ENCODE assay signal across 19 mouse cellular contexts in the genomic region with DNA sequence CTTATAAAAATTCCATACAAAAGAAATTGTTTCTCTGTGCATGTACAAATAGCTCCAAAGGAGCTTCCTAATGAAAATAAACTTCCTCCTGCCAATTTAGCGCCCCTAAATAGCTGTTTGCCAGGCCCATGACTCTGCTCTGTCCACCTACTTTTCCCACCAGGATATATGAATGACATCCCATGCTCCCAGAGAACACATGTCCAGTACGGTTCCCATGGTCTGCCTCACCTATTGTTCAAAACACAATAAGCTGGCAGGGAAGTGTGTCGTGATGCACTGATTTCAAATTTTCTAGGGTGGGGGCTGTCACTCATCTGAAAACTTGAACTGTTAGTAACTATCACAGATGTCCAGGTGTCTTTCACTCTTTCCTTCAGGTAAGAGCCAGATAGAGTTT.
DNase-seq lines count a peak whose midpoint lies in the region; ATAC-seq and TF ChIP-seq lines count a peak whose summit lies in the region.
"Had no signal": no experiment of that assay in that cellular context is flagged by ENCODE, and none has a peak within 500 bp of the region (broad histone marks: within the 10 kb centered on the region; RNA-seq: fewer than 3 reads in every experiment).

No protein-coding gene starts in this region.

- TF ChIP-seq POLR2A in kidney, adult 2 months (IDR thresholded peaks at IDR 0.05; ENCODE audit: low read depth, low read length) = no peak
- no peak for TF ChIP-seq POLR2A in lung, adult 2 months (IDR thresholded peaks at IDR 0.05; ENCODE audit: borderline replicate concordance, extremely low read depth, low read depth, low read length)

- H3K4me1 ChIP-seq in kidney, adult 2 months (ENCODE audit: control insufficient read depth, insufficient read depth, low read length) = no peaks in the 10 kb centered on the region
- no peaks in the 10 kb centered on the region for H3K4me1 ChIP-seq in kidney, embryonic 15.5 days
- no peaks in the 10 kb centered on the region for H3K4me1 ChIP-seq in lung, embryonic 14.5 days (ENCODE audit: insufficient read depth)
- no peaks in the 10 kb centered on the region for H3K4me1 ChIP-seq in lung, adult 2 months (ENCODE audit: control insufficient read depth, insufficient read depth, low read length)
- no peaks in the 10 kb centered on the region for H3K4me1 ChIP-seq in heart, embryonic 15.5 days (replicated peaks)
- H3K4me1 ChIP-seq: embryonic facial prominence, embryonic 15.5 days; hindbrain, embryonic 15.5 days; limb, embryonic 10.5 days; liver, embryonic 15.5 days; midbrain, embryonic 15.5 days; neural tube, embryonic 12.5 days had no signal

- no peaks in the 10 kb centered on the region for H3K36me3 ChIP-seq in kidney, adult 2 months (ENCODE audit: control insufficient read depth, insufficient read depth, low read length)
- H3K36me3 ChIP-seq in kidney, embryonic 15.5 days = no peaks in the 10 kb centered on the region
- no peaks in the 10 kb centered on the region for H3K36me3 ChIP-seq in lung, embryonic 14.5 days (ENCODE audit: insufficient read depth)
- no peaks in the 10 kb centered on the region for H3K36me3 ChIP-seq in heart, embryonic 15.5 days
- H3K36me3 ChIP-seq: embryonic facial prominence, embryonic 15.5 days; hindbrain, embryonic 15.5 days; limb, embryonic 10.5 days; liver, embryonic 15.5 days; midbrain, embryonic 15.5 days; neural tube, embryonic 12.5 days had no signal

- 75% methylated on average over 3 of the region's 3 CpGs for WGBS in kidney, adult 2 months
- WGBS in kidney, embryonic 15.5 days = 80% methylated on average over 3 of the region's 3 CpGs
- 83% methylated on average over 3 of the region's 3 CpGs for WGBS in lung, embryonic 14.5 days
- WGBS in lung, adult 2 months = 58% methylated on average over 3 of the region's 3 CpGs
- WGBS in heart, embryonic 15.5 days = 73% methylated on average over 3 of the region's 3 CpGs

- no peak for TF ChIP-seq CTCF in kidney, adult 2 months (conservative IDR thresholded peaks at IDR 0.05; ENCODE audit: insufficient read depth, insufficient read length, low read depth, low read length)
- TF ChIP-seq CTCF in lung, embryonic 14.5 days (IDR thresholded peaks at IDR 0.05; ENCODE audit: low read depth) = no peak
- TF ChIP-seq CTCF in lung, adult 2 months (IDR thresholded peaks at IDR 0.05; ENCODE audit: insufficient read depth, low read length) = no peak

- no peak for ATAC-seq in kidney, embryonic 15.5 days (replicated peaks; ENCODE audit: low FRiP score)
- no peak for ATAC-seq in lung, embryonic 14.5 days (ENCODE audit: insufficient read depth)
- ATAC-seq in heart, embryonic 15.5 days (replicated peaks; ENCODE audit: insufficient number of reproducible peaks, insufficient read depth, low FRiP score, low read depth) = 0 out of 2 replicates have a peak, but pooled peaks have one; percentile 35
- ATAC-seq: forebrain, embryonic 14.5 days; midbrain, embryonic 15.5 days had no signal

- peak; percentile 53 for DNase-seq in kidney, adult 2 months
- DNase-seq in lung, embryonic 14.5 days = peak; percentile 3
- no peak for DNase-seq in lung, adult 2 months
- DNase-seq in heart, postnatal 25 days (ENCODE audit: low spot score) = peak; percentile 21
- DNase-seq in adrenal gland, postnatal 36 days = no peak
- DNase-seq: adrenal gland, adult 2 months; cerebellum, adult 8-10 months; liver; right cerebral cortex, postnatal 25 days had no signal

- H3K4me3 ChIP-seq in kidney, adult 2 months (ENCODE audit: insufficient read depth, low read depth, low read length) = no peak overlapping the region
- H3K4me3 ChIP-seq in kidney, embryonic 15.5 days (replicated peaks) = no peak overlapping the region
- H3K4me3 ChIP-seq in lung, embryonic 14.5 days (ENCODE audit: low read depth, low read length) = no peak overlapping the region
- no peak overlapping the region for H3K4me3 ChIP-seq in lung, adult 2 months (replicated peaks; ENCODE audit: extremely low read depth, low read depth, low read length)
- no peak overlapping the region for H3K4me3 ChIP-seq in heart, embryonic 15.5 days
- H3K4me3 ChIP-seq: embryonic facial prominence, embryonic 15.5 days; hindbrain, embryonic 15.5 days; limb, embryonic 10.5 days; liver, embryonic 15.5 days; midbrain, embryonic 15.5 days; neural tube, embryonic 12.5 days had no signal

- no peak overlapping the region for H3K9ac ChIP-seq in kidney, embryonic 15.5 days
- H3K9ac ChIP-seq in lung, embryonic 14.5 days = no peak overlapping the region
- H3K9ac ChIP-seq in heart, embryonic 15.5 days = no peak overlapping the region
- H3K9ac ChIP-seq: embryonic facial prominence, embryonic 15.5 days; hindbrain, embryonic 15.5 days; liver, embryonic 15.5 days; midbrain, embryonic 15.5 days; neural tube, embryonic 12.5 days had no signal

- no peaks in the 10 kb centered on the region; the same call in 1 of the 2 replicates for H3K27me3 ChIP-seq in kidney, adult 2 months (replicated peaks; ENCODE audit: control insufficient read depth, insufficient read depth, low read length)
- H3K27me3 ChIP-seq in kidney, embryonic 15.5 days = no peaks in the 10 kb centered on the region
- no peaks in the 10 kb centered on the region for H3K27me3 ChIP-seq in lung, embryonic 14.5 days (ENCODE audit: insufficient read depth, low read length)
- H3K27me3 ChIP-seq in heart, embryonic 15.5 days = no peaks in the 10 kb centered on the region
- H3K27me3 ChIP-seq: embryonic facial prominence, embryonic 15.5 days; hindbrain, embryonic 15.5 days; liver, embryonic 15.5 days; midbrain, embryonic 15.5 days; neural tube, embryonic 12.5 days had no signal

- H3K27ac ChIP-seq in kidney, adult 2 months (ENCODE audit: insufficient read depth, low read depth, low read length) = no peak overlapping the region
- H3K27ac ChIP-seq in kidney, embryonic 15.5 days = no peak overlapping the region
- no peak overlapping the region for H3K27ac ChIP-seq in lung, embryonic 14.5 days (ENCODE audit: low read depth)
- H3K27ac ChIP-seq in heart, embryonic 15.5 days = no peak overlapping the region
- H3K27ac ChIP-seq: embryonic facial prominence, embryonic 15.5 days; hindbrain, embryonic 15.5 days; limb, embryonic 10.5 days; liver, embryonic 15.5 days; macrophage; midbrain, embryonic 15.5 days; neural tube, embryonic 12.5 days had no signal

- H3K4me2 ChIP-seq in kidney, embryonic 15.5 days = no peak overlapping the region
- H3K4me2 ChIP-seq in lung, embryonic 14.5 days = no peak overlapping the region
- H3K4me2 ChIP-seq in heart, embryonic 15.5 days = no peak overlapping the region
- H3K4me2 ChIP-seq: embryonic facial prominence, embryonic 15.5 days; hindbrain, embryonic 15.5 days; liver, embryonic 15.5 days; midbrain, embryonic 15.5 days; neural tube, embryonic 12.5 days had no signal

- H3K9me3 ChIP-seq in kidney, embryonic 15.5 days (replicated peaks) = no peaks in the 10 kb centered on the region
- H3K9me3 ChIP-seq in lung, embryonic 14.5 days (ENCODE audit: low read depth, low read length) = no peaks in the 10 kb centered on the region
- no peaks in the 10 kb centered on the region for H3K9me3 ChIP-seq in heart, embryonic 15.5 days (replicated peaks)
- H3K9me3 ChIP-seq: embryonic facial prominence, embryonic 15.5 days; hindbrain, embryonic 15.5 days; limb, embryonic 10.5 days; liver, embryonic 15.5 days; midbrain, embryonic 15.5 days; neural tube, embryonic 12.5 days had no signal

- intact Hi-C loops in heart, postnatal 25 days (cut with DNase I) = loop anchor here (2.0 kb wide), 2 partner anchors 72 to 302 kb away; no protein-coding TSS in a partner anchor

Comparison
In these comparisons a context has a peak if more than half of its experiments do, and no peak if none do; other contexts are left out.
1. DNase-seq: peak in kidney, adult 2 months (single experiment), lung, embryonic 14.5 days (single experiment) and heart, postnatal 25 days (single experiment); none in lung, adult 2 months (single experiment) and adrenal gland, postnatal 36 days (0 of 2).